Mouse (Mus musculus) brain, embryonic 14.5 days (tissue): Measurements from ENCODE around the gene Lsm3. TPM values are rescaled to one million over a fixed set of nuclear protein-coding genes. Genes with fewer than 3 reads are reported as not detected.
A peak's percentile ranks its signal among the peaks of the same experiment; 100 is the strongest.

Source experiments
- DNase-seq: peaks from one replicate; pipeline ENCODE4 v3.0.0-alpha.2; 2011; ENCODE audit warnings: low read depth
- CTCF ChIP-seq: fragments of 200-500 bp; IDR thresholded peaks from 2 replicates; pipeline ENCODE4 v1.5.1; 2012; ENCODE audit warnings: inconsistent platforms, mild to moderate bottlenecking, moderate library complexity, borderline replicate concordance; ENCODE audit not compliant: insufficient read depth, insufficient read length; ENCODE audit errors: extremely low read depth
- POLR2A ChIP-seq: fragments of 200-500 bp; IDR thresholded peaks from 2 replicates; pipeline ENCODE4 v1.6.1; 2012; ENCODE audit warnings: mild to moderate bottlenecking, inconsistent platforms, borderline replicate concordance; ENCODE audit not compliant: poor library complexity, insufficient read depth, insufficient read length, severe bottlenecking; ENCODE audit errors: extremely low read depth
- polyA plus RNA-seq: library from polyadenylated mRNA; depleted of rRNA; stranded (reverse); fragments of >200 nt; gene quantifications from 2 replicates; pipeline ENCODE4 v1.2.3, GENCODE M21; 2012

Gene Lsm3
- polyA plus RNA-seq, 1 experiment: 87.3 TPM

DNA sequence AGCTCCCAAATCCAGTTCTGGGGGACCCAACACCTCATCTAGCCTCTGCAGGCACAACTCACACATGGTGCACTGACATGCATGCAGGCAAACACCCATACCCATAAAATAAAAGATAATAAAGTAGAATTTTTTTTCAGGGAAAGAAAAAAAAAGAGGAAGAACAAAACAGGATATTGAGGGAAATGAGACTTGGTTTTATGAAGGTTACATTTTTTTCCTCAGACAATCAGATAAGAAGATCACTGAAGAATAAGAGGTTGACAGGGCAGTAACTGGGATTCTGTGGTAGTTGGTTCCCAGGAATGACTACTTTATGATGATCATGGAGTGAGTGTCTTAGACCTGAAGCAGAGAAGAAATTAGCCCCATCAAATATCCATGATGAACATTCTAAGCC is 1.6 kb upstream of the Lsm3 start:
- DNase-seq: no peak
- TF ChIP-seq POLR2A: no peak
- TF ChIP-seq CTCF: no peak

DNA sequence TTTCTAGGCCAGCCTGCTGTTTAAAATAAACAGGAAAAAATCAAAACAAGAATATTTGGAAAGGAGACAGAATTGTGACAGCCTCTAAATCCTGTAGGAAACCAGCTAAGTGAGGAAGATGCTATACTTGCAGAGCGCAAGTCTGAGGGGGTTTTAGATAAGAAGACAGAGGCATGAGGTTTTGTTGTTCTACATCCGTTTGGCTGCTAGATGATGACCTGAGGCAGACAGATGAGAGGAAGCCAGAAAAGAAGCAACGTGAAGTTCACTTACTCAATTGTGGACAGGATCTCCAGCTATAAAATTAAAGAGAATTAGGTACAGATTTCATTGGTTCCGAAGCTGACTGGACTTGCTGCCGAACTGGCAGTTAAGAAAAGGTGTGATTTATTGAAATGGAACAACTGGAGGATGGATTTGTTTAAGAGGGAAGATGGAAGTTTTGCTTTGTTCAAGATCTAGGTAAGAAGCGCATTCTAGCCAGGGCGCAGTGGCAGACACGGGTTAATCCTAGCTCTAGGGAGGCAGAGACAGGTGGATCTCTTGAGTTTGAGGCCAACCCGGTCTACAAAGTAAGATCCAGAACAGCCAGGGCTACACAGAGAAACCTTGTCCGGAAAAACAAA is 878 bp upstream of the Lsm3 start:
- no peak for TF ChIP-seq CTCF
- DNase-seq: peak; percentile 5

- TF ChIP-seq POLR2A (no peak), CTCF (no peak)
- DNase-seq: no peak
Measured at GRCm38 (mm10) chr6:91518454-91519020, 2.8 kb downstream of the Lsm3 start.

GRCm38 (mm10) chr6:91522816-91523215 is 7.1 kb downstream of the Lsm3 start:
- no peak for TF ChIP-seq POLR2A
- TF ChIP-seq CTCF: no peak
- DNase-seq: no peak

GRCm38 (mm10) chr6:91525544-91525943 is 9.8 kb downstream of the Lsm3 start:
- TF ChIP-seq POLR2A: no peak
- no peak for TF ChIP-seq CTCF
- no peak for DNase-seq

GRCm38 (mm10) chr6:91527227-91527860 is 11.6 kb downstream of the Lsm3 start:
- peak; percentile 79 for DNase-seq
- TF ChIP-seq POLR2A (no peak), CTCF (peak; percentile 48; the same call in 1 of the 2 replicates)

DNA sequence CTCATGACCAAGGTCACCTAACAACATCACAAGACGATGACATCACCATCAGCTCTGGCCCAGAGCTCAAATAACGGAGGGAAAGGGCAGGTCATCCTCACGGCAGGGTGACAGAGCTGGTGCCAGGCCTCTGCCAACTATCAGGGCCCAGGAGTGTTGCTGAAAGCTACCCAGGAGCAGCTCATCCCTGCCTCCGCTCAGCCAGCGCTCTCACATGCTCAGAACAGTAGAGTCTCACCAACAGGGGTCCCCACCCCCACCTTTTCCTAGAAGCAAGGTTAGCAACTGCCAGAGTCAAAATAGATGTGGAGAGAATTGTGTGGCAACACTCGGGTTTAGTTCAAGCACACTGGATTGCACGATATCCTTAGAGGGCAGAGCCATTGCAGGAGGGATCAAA is 12.5 kb downstream of the Lsm3 start:
- TF ChIP-seq CTCF (no peak), POLR2A (no peak)
- no peak for DNase-seq

DNA sequence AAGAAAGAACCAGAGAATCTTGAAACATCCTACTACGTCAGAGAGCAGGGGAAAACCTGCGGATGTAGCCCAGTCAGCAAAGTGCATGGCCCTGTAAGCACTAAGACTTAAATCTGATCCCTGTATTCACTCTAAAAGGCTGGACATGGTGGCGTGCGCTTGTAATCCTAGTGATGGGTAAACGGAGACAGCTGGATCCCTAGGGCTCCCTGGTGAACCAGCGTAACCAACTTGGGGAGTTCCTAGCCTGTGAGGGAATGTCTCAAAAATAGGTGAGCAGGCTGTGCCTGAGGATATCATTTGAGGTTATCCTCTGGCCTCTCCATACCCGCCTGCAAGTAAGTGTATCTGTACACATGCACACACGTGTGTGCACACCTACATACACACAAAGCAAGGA is 14.9 kb downstream of the Lsm3 start:
- TF ChIP-seq POLR2A (no peak), CTCF (no peak)
- DNase-seq: no peak

- no peak for TF ChIP-seq POLR2A
- no peak for TF ChIP-seq CTCF
- no peak for DNase-seq
Measured at GRCm38 (mm10) chr6:91531276-91531675, 15.5 kb downstream of the Lsm3 start.

DNA sequence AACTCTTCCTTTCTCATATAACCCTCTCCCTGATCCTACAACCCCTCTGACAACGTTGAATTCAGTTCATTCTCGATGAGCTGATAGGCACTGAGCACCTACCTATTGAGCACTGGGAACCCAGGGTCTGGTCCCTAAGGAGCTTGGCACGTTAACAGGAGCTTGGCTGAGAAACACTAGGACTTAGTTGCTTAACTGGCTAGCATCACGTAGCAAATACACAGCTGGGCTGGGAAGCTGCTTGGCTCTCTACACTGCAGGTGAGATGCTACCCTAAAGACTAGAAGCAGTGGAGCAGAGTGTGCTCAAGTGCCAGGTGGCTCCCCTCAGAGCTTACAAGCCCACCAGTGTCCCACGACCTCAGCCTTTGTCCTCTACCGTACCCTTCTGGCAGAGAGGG is 16.9 kb downstream of the Lsm3 start:
- DNase-seq: no peak
- no peak for TF ChIP-seq CTCF
- TF ChIP-seq POLR2A: no peak

DNA sequence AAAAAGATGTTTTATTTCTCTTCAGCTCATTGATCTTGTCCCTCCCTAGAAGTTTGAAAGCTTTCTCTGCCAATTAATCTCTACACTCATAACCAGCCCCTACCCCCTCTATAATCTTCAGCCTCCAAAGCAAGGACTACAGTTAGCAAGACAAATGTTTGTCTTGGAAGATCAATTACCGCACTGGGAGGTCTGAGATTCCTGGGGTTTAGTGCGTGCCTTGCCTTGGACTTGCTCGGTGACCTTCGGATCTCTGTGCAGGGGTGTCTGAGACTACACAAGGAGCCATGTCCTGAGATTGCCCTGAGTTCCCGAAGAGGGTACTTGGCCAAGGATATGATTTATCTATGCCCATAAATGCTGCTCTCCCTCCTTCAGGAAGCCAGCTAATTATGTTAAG is 17.6 kb downstream of the Lsm3 start:
- no peak for TF ChIP-seq POLR2A
- no peak for DNase-seq

DNA sequence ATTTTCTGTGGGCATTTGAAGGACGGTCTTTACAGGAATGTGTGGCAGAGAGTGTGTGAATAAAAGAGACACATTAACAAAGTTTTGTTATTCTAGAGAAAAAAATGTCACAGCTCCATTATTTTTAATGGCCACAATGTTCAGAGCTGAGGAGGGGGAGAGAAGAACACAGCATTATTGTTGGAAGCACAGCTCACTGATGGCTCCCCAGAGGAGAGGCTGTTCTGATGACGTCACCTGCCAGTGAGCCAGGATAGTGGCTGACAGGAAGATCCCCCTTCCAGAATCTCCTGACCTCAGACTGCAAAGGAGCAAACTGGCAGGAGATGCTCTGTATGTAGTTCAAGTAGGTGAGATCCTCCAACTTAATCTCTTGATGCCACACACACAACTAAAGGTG is 18.0 kb downstream of the Lsm3 start:
- TF ChIP-seq CTCF (no peak), POLR2A (no peak)
- peak; percentile 22 for DNase-seq
